Mouse (Mus musculus) liver, embryonic 11.5 days (tissue): ENCODE data around the gene Icam5. TPM values are rescaled to one million over a fixed set of nuclear protein-coding genes. Genes with fewer than 3 reads are reported as not detected.
A peak's percentile ranks its signal among the peaks of the same experiment; 100 is the strongest.
"Not testable (repeated sequence)": the region's sequence is repeated elsewhere in the genome, so short reads cannot be mapped to it uniquely, and the experiment has no call there.

Source experiments
- ATAC-seq: fragments of 200-750 bp; cut with Nextera tagmentation; replicated peaks from 2 replicates; pipeline ENCODE4 v1.8.0; 2017; ENCODE audit warnings: moderate number of reproducible peaks, mild to moderate bottlenecking, moderate TSS enrichment, moderate library complexity; ENCODE audit not compliant: low FRiP score
- DNase-seq: peaks from one replicate; pipeline ENCODE4 v3.0.0-alpha.2; 2017; ENCODE audit warnings: low spot score
- H3K27ac ChIP-seq: fragments of 300-500 bp; sonication (generic); 2 replicates; pipeline ENCODE4 v1.5.1; 2014; ENCODE audit warnings: mild to moderate bottlenecking, low read depth, low read length, control low read depth
- H3K27me3 ChIP-seq: fragments of 300-500 bp; sonication (generic); replicated peaks from 2 replicates; pipeline ENCODE4 v1.6.1; 2014; ENCODE audit warnings: low read length, mixed read lengths; ENCODE audit not compliant: control insufficient read depth, insufficient read depth
- H3K36me3 ChIP-seq: fragments of 300-500 bp; sonication (generic); 2 replicates; pipeline ENCODE4 v1.6.1; 2014; ENCODE audit warnings: mild to moderate bottlenecking, low read length, moderate library complexity, mixed read lengths; ENCODE audit not compliant: control insufficient read depth, insufficient read depth
- H3K4me1 ChIP-seq: fragments of 300-500 bp; sonication (generic); replicated peaks from 2 replicates; pipeline ENCODE4 v1.6.1; 2014; ENCODE audit warnings: low read length, mixed read lengths; ENCODE audit not compliant: control insufficient read depth, insufficient read depth
- H3K4me2 ChIP-seq: fragments of 300-500 bp; sonication (generic); 2 replicates; pipeline ENCODE4 v1.6.1; 2014; ENCODE audit warnings: mild to moderate bottlenecking, control low read depth, moderate library complexity
- H3K4me3 ChIP-seq: fragments of 300-500 bp; sonication (generic); 2 replicates; pipeline ENCODE4 v1.5.1; 2014; ENCODE audit warnings: low read depth, low read length, control low read depth
- H3K9ac ChIP-seq: fragments of 300-500 bp; sonication (generic); 2 replicates; pipeline ENCODE4 v1.6.1; 2014; ENCODE audit warnings: low read depth, low read length, control low read depth
- H3K9me3 ChIP-seq: fragments of 300-500 bp; sonication (generic); 2 replicates; pipeline ENCODE4 v1.6.1; 2016; ENCODE audit warnings: low read length, inconsistent platforms, mixed read lengths; ENCODE audit not compliant: control insufficient read depth
- WGBS: fragments of 180-500 bp; shearing (Covaris S2); extraction: QIAGEN DNeasy Blood & Tissue Kit; methylation state at CpG from one replicate; pipeline ENCODE4 v1.1.7; 2014; 5-methylcytosine and 5-hydroxymethylcytosine counted together
- polyA plus RNA-seq: library from polyadenylated mRNA; unstranded; fragments of >200 nt; fragmentation: Nextera tagmentation; extraction: Ambion mirVana; gene quantifications from 2 replicates; pipeline ENCODE4 v1.2.1, GENCODE M21; 2014

The Icam5 gene
- polyA plus RNA-seq, 1 experiment from 2014 or later = 0.37 TPM

- ATAC-seq = no peak
Measured at GRCm38 (mm10) chr9:20995069-20995468, 36.8 kb upstream of the Icam5 start.

GRCm38 (mm10) chr9:20997065-20997464 lies 34.8 kb upstream of the Icam5 start:
- no peak overlapping the region for H3K4me2 ChIP-seq
- no peaks in the 10 kb centered on the region for H3K36me3 ChIP-seq
- no peak overlapping the region for H3K27ac ChIP-seq
- H3K27me3 ChIP-seq = no peaks in the 10 kb centered on the region
- H3K9ac ChIP-seq = no peak overlapping the region
- H3K4me1 ChIP-seq = no peaks in the 10 kb centered on the region
- WGBS = 81% methylated on average over 8 of the region's 8 CpGs
- ATAC-seq = no peak
- no peak for DNase-seq
- H3K4me3 ChIP-seq = no peak overlapping the region
- no peaks in the 10 kb centered on the region for H3K9me3 ChIP-seq

More at GRCm38 (mm10) chr9:20995069-20995468, 36.8 kb upstream of the Icam5 start:
- Histone ChIP-seq H3K27ac (no peak overlapping the region), H3K9me3 (no peaks in the 10 kb centered on the region), H3K27me3 (no peaks in the 10 kb centered on the region), H3K4me3 (no peak overlapping the region), H3K36me3 (no peaks in the 10 kb centered on the region), H3K4me2 (no peak overlapping the region), H3K4me1 (no peaks in the 10 kb centered on the region; the same call in 1 of the 2 replicates), H3K9ac (no peak overlapping the region)
- no peak for DNase-seq
- WGBS = 77% methylated on average over 3 of the region's 3 CpGs

GRCm38 (mm10) chr9:20998337-20998736 lies 33.5 kb upstream of the Icam5 start:
- H3K27me3 ChIP-seq, H3K4me2 ChIP-seq, H3K4me1 ChIP-seq, H3K27ac ChIP-seq, ATAC-seq, H3K36me3 ChIP-seq, H3K9me3 ChIP-seq, H3K9ac ChIP-seq, H3K4me3 ChIP-seq, DNase-seq: not testable (repeated sequence)
- 68% methylated on average over 1 of the region's 1 CpGs for WGBS

- Histone ChIP-seq H3K27ac (no peak overlapping the region), H3K4me3 (no peak overlapping the region), H3K27me3 (no peaks in the 10 kb centered on the region), H3K4me1 (0 out of 2 replicates have a peak, but pooled peaks cover 2% of the 10 kb centered on the region), H3K9ac (no peak overlapping the region), H3K36me3 (0 out of 2 replicates have a peak, but pooled peaks cover 2% of the 10 kb centered on the region), H3K4me2 (no peak overlapping the region), H3K9me3 (no peaks in the 10 kb centered on the region)
- ATAC-seq (no peak), DNase-seq (no peak)
Measured at GRCm38 (mm10) chr9:21000811-21001210, 31.1 kb upstream of the Icam5 start.

- H3K27me3 ChIP-seq = no peaks in the 10 kb centered on the region
- H3K9ac ChIP-seq = no peak overlapping the region
- ATAC-seq (no peak), DNase-seq (no peak)
- no peaks in the 10 kb centered on the region for H3K9me3 ChIP-seq
- H3K36me3 ChIP-seq = peaks cover 6% of the 10 kb centered on the region; the same call in 1 of the 2 replicates
- no peak overlapping the region for H3K4me3 ChIP-seq
- no peak overlapping the region for H3K27ac ChIP-seq
- WGBS = 67% methylated on average over 6 of the region's 6 CpGs
- H3K4me1 ChIP-seq = 0 out of 2 replicates have a peak, but pooled peaks cover 2% of the 10 kb centered on the region
- H3K4me2 ChIP-seq = peak overlapping the region; percentile 95; the same call in 1 of the 2 replicates
Measured at GRCm38 (mm10) chr9:21001651-21002200, 30.1 kb upstream of the Icam5 start.

GRCm38 (mm10) chr9:21002270-21002626 lies 29.6 kb upstream of the Icam5 start:
- Histone ChIP-seq H3K9ac (peak overlapping the region; percentile 80), H3K36me3 (peaks cover 10% of the 10 kb centered on the region), H3K9me3 (no peaks in the 10 kb centered on the region), H3K4me2 (peak overlapping the region; percentile 95), H3K4me3 (peak overlapping the region; percentile 88), H3K27me3 (no peaks in the 10 kb centered on the region), H3K27ac (peak overlapping the region; percentile 77; the same call in 1 of the 2 replicates), H3K4me1 (0 out of 2 replicates have a peak, but pooled peaks cover 2% of the 10 kb centered on the region)
- ATAC-seq = peak; percentile 26
- DNase-seq = no peak
- 11% methylated on average over 7 of the region's 7 CpGs for WGBS

- Histone ChIP-seq H3K4me2 (peak within 1 kb of the TSS; percentile 95), H3K4me3 (peak within 1 kb of the TSS; percentile 88), H3K9ac (peak within 1 kb of the TSS; percentile 80), H3K27ac (peak within 1 kb of the TSS; percentile 77), H3K27me3 (no peaks in the 10 kb centered on the region), H3K4me1 (0 out of 2 replicates have a peak, but pooled peaks cover 2% of the 10 kb centered on the region), H3K36me3 (peaks cover 16% of the 10 kb centered on the region), H3K9me3 (no peaks in the 10 kb centered on the region)
- WGBS = under 1% methylated on average over 72 of the region's 72 CpGs
- ATAC-seq = peak; percentile 78
- DNase-seq = peak; percentile 90
Measured at GRCm38 (mm10) chr9:21002627-21003551, 29.0 kb upstream of the Icam5 start, which contains the start of gene Mrpl4. Gene Mrpl4, plus strand, starts transcription at chr9:21002738.

- Histone ChIP-seq H3K9me3 (no peaks in the 10 kb centered on the region), H3K27me3 (no peaks in the 10 kb centered on the region), H3K4me2 (no peak overlapping the region), H3K36me3 (peaks cover 16% of the 10 kb centered on the region), H3K27ac (no peak overlapping the region), H3K4me3 (no peak overlapping the region), H3K9ac (no peak overlapping the region), H3K4me1 (0 out of 2 replicates have a peak, but pooled peaks cover 8% of the 10 kb centered on the region)
- 89% methylated on average over 10 of the region's 10 CpGs for WGBS
- ATAC-seq (no peak), DNase-seq (no peak)
Measured at GRCm38 (mm10) chr9:21007313-21007952, 24.4 kb upstream of the Icam5 start.
